Mouse (Mus musculus): ENCODE data around the gene Ntf3. TPM values are rescaled to one million over a fixed set of nuclear protein-coding genes. Genes with fewer than 3 reads are reported as not detected.

Gene Ntf3
- total and polyA plus RNA-seq, 2 experiments from 2014 or later = 2.3 to 3.4 TPM

- no peak overlapping the region for H3K4me2 ChIP-seq (ENCODE audit: low read depth, low read length, poor library complexity, severe bottlenecking)
- no peak overlapping the region for H3K9ac ChIP-seq (replicated peaks; ENCODE audit: low read length, poor library complexity, severe bottlenecking)
- no peak for TF ChIP-seq CTCF (IDR thresholded peaks at IDR 0.05)
- H3K4me1 ChIP-seq (ENCODE audit: insufficient read depth, low read length) = no peaks in the 10 kb centered on the region
- no peaks in the 10 kb centered on the region for H3K9me3 ChIP-seq (ENCODE audit: low read length)
- no peaks in the 10 kb centered on the region for H3K27me3 ChIP-seq (ENCODE audit: insufficient read depth, low read length)
- H3K36me3 ChIP-seq (ENCODE audit: insufficient read depth, low read length) = no peaks in the 10 kb centered on the region
- WGBS = 88% methylated on average over 4 of the region's 4 CpGs
- no peak for ATAC-seq (ENCODE audit: low FRiP score)
- H3K27ac ChIP-seq (ENCODE audit: low read depth, low read length) = no peak overlapping the region
- H3K4me3 ChIP-seq (ENCODE audit: low read depth, low read length) = no peak overlapping the region
- peak; percentile 4 for DNase-seq (ENCODE audit: low spot score)
These were observed 28.1 kb upstream of the Ntf3 start for GRCm38 (mm10) chr6:126194760-126195159.

GRCm38 (mm10) chr6:126190218-126190871 lies 23.6 kb upstream of the Ntf3 start:
- WGBS = 89% methylated on average over 10 of the region's 10 CpGs
- DNase-seq (ENCODE audit: low spot score) (no peak), ATAC-seq (ENCODE audit: low FRiP score) (no peak)
- Histone ChIP-seq H3K4me2 (ENCODE audit: low read depth, low read length, poor library complexity, severe bottlenecking) (no peak overlapping the region), H3K36me3 (ENCODE audit: insufficient read depth, low read length) (no peaks in the 10 kb centered on the region), H3K27ac (ENCODE audit: low read depth, low read length) (no peak overlapping the region), H3K9ac (replicated peaks; ENCODE audit: low read length, poor library complexity, severe bottlenecking) (no peak overlapping the region), H3K9me3 (ENCODE audit: low read length) (no peaks in the 10 kb centered on the region), H3K4me1 (ENCODE audit: insufficient read depth, low read length) (no peaks in the 10 kb centered on the region), H3K27me3 (ENCODE audit: insufficient read depth, low read length) (no peaks in the 10 kb centered on the region), H3K4me3 (ENCODE audit: low read depth, low read length) (no peak overlapping the region)
- TF ChIP-seq CTCF (IDR thresholded peaks at IDR 0.05) = no peak

- no peaks in the 10 kb centered on the region for H3K9me3 ChIP-seq (ENCODE audit: low read length)
- TF ChIP-seq CTCF (IDR thresholded peaks at IDR 0.05) = no peak
- no peak for DNase-seq (ENCODE audit: low spot score)
- H3K36me3 ChIP-seq (ENCODE audit: insufficient read depth, low read length) = no peaks in the 10 kb centered on the region
- WGBS = 67% methylated on average over 8 of the region's 8 CpGs
- H3K4me2 ChIP-seq (ENCODE audit: low read depth, low read length, poor library complexity, severe bottlenecking) = no peak overlapping the region
- ATAC-seq (ENCODE audit: low FRiP score) = no peak
- no peak overlapping the region for H3K27ac ChIP-seq (ENCODE audit: low read depth, low read length)
- H3K4me1 ChIP-seq (ENCODE audit: insufficient read depth, low read length) = no peaks in the 10 kb centered on the region
- no peak overlapping the region for H3K9ac ChIP-seq (replicated peaks; ENCODE audit: low read length, poor library complexity, severe bottlenecking)
- no peaks in the 10 kb centered on the region for H3K27me3 ChIP-seq (ENCODE audit: insufficient read depth, low read length)
- H3K4me3 ChIP-seq (ENCODE audit: low read depth, low read length) = no peak overlapping the region
These were observed 20.7 kb upstream of the Ntf3 start for GRCm38 (mm10) chr6:126187400-126187799.

- Histone ChIP-seq H3K27me3 (ENCODE audit: insufficient read depth, low read length) (no peaks in the 10 kb centered on the region), H3K27ac (ENCODE audit: low read depth, low read length) (no peak overlapping the region), H3K4me1 (ENCODE audit: insufficient read depth, low read length) (no peaks in the 10 kb centered on the region), H3K9me3 (ENCODE audit: low read length) (no peaks in the 10 kb centered on the region), H3K36me3 (ENCODE audit: insufficient read depth, low read length) (no peaks in the 10 kb centered on the region), H3K9ac (replicated peaks; ENCODE audit: low read length, poor library complexity, severe bottlenecking) (no peak overlapping the region), H3K4me2 (ENCODE audit: low read depth, low read length, poor library complexity, severe bottlenecking) (no peak overlapping the region), H3K4me3 (ENCODE audit: low read depth, low read length) (no peak overlapping the region)
- DNase-seq (ENCODE audit: low spot score) (no peak), ATAC-seq (ENCODE audit: low FRiP score) (no peak)
- 77% methylated on average over 1 of the region's 1 CpGs for WGBS
- TF ChIP-seq CTCF (IDR thresholded peaks at IDR 0.05) = no peak
These were observed 19.4 kb upstream of the Ntf3 start for GRCm38 (mm10) chr6:126186116-126186515.

- no peak overlapping the region for H3K27ac ChIP-seq (ENCODE audit: low read depth, low read length)
- no peaks in the 10 kb centered on the region for H3K9me3 ChIP-seq (ENCODE audit: low read length)
- 94% methylated on average over 1 of the region's 1 CpGs for WGBS
- ATAC-seq (ENCODE audit: low FRiP score) = no peak
- peaks cover 3% of the 10 kb centered on the region; the same call in 1 of the 2 replicates for H3K27me3 ChIP-seq (ENCODE audit: insufficient read depth, low read length)
- no peak overlapping the region for H3K4me2 ChIP-seq (ENCODE audit: low read depth, low read length, poor library complexity, severe bottlenecking)
- H3K9ac ChIP-seq (replicated peaks; ENCODE audit: low read length, poor library complexity, severe bottlenecking) = no peak overlapping the region
- 0 out of 2 replicates have a peak, but pooled peaks cover 5% of the 10 kb centered on the region for H3K4me1 ChIP-seq (ENCODE audit: insufficient read depth, low read length)
- no peaks in the 10 kb centered on the region for H3K36me3 ChIP-seq (ENCODE audit: insufficient read depth, low read length)
- H3K4me3 ChIP-seq (ENCODE audit: low read depth, low read length) = no peak overlapping the region
- no peak for TF ChIP-seq CTCF (IDR thresholded peaks at IDR 0.05)
- DNase-seq (ENCODE audit: low spot score) = no peak
These were observed 5.4 kb upstream of the Ntf3 start for GRCm38 (mm10) chr6:126172071-126172470.

- Histone ChIP-seq H3K4me2 (ENCODE audit: low read depth, low read length, poor library complexity, severe bottlenecking) (no peak overlapping the region), H3K27me3 (ENCODE audit: insufficient read depth, low read length) (peaks cover 16% of the 10 kb centered on the region), H3K9ac (replicated peaks; ENCODE audit: low read length, poor library complexity, severe bottlenecking) (no peak overlapping the region), H3K36me3 (ENCODE audit: insufficient read depth, low read length) (no peaks in the 10 kb centered on the region), H3K4me3 (ENCODE audit: low read depth, low read length) (no peak overlapping the region), H3K27ac (ENCODE audit: low read depth, low read length) (no peak overlapping the region), H3K4me1 (ENCODE audit: insufficient read depth, low read length) (0 out of 2 replicates have a peak, but pooled peaks cover 9% of the 10 kb centered on the region), H3K9me3 (ENCODE audit: low read length) (no peaks in the 10 kb centered on the region)
- no peak for TF ChIP-seq CTCF (IDR thresholded peaks at IDR 0.05)
- ATAC-seq (ENCODE audit: low FRiP score) (no peak), DNase-seq (ENCODE audit: low spot score) (no peak)
- 81% methylated on average over 4 of the region's 4 CpGs for WGBS
These were observed 4.1 kb upstream of the Ntf3 start for GRCm38 (mm10) chr6:126170772-126171171.

Data from midbrain, postnatal 0 days (tissue).